Mouse (Mus musculus): ENCODE data around the gene Gsg1l. TPM values are rescaled to one million over a fixed set of nuclear protein-coding genes. Genes with fewer than 3 reads are reported as not detected.

The Gsg1l gene
- polyA plus RNA-seq, 1 experiment from 2014 or later, result 10.5 TPM

DNA sequence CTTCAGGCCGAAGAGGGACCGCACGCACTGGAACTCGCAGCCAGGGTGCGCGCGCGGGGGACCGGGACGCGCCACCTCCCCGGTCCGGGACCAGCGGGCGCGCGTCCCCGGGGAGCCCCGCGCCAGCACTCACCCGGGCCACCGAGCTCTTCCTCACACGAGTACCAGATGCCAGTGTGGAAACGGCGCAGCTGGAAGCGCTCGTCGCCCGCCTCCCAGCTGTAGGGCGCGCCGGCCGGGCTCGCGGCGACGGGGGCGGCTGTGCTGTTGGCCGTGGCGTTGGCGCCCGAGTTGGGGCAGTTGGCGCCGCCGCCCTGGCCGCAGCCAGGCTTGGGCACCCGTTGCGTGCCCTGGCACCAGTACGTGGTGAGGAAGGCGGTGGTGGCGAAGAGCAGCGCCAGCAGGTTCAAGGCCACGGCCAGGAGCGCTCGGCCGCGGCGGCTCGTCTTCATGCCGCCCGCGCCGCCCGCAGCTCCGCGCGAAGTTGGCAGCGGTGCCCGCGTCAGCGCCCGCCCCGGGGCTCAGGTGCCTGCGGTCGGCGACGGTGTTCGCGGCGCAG lies 405 bp downstream of the Gsg1l start:
- Histone ChIP-seq H3K4me2 (ENCODE audit: low read length) (peak overlapping the region; percentile 99), H3K27ac (replicated peaks in 1 of 2; ENCODE audit: control insufficient read depth in 1 of 2, insufficient read depth in 1 of 2, low read depth in 2 of 2, low read length in 2 of 2) (peak overlapping the region in 1 of 2 experiments; percentile 41; a peak in 1 of 4 replicates), H3K27me3 (ENCODE audit: control insufficient read depth, insufficient read depth, low read length) (peaks cover 48% of the 10 kb centered on the region), H3K4me3 (ENCODE audit: control insufficient read depth in 1 of 2, insufficient read depth in 1 of 2, low read depth in 1 of 2, low read length in 2 of 2) (peak overlapping the region; percentile 55 to 76), H3K36me3 (ENCODE audit: control insufficient read depth, insufficient read depth, low read length) (no peaks in the 10 kb centered on the region), H3K9me3 (ENCODE audit: control insufficient read depth, low read length) (no peaks in the 10 kb centered on the region), H3K9ac (ENCODE audit: low read length) (peak overlapping the region; percentile 86), H3K4me1 (ENCODE audit: control insufficient read depth in 2 of 2, insufficient read depth in 2 of 2, low read length in 2 of 2) (peaks cover 26 to 34% of the 10 kb centered on the region in 2 experiments)
- 0 out of 2 replicates have a peak, but pooled peaks have one; percentile 2 for ATAC-seq (ENCODE audit: insufficient number of reproducible peaks, insufficient read depth, low FRiP score, low read depth)
- under 1% methylated on average over 70 of the region's 80 CpGs for WGBS

DNA sequence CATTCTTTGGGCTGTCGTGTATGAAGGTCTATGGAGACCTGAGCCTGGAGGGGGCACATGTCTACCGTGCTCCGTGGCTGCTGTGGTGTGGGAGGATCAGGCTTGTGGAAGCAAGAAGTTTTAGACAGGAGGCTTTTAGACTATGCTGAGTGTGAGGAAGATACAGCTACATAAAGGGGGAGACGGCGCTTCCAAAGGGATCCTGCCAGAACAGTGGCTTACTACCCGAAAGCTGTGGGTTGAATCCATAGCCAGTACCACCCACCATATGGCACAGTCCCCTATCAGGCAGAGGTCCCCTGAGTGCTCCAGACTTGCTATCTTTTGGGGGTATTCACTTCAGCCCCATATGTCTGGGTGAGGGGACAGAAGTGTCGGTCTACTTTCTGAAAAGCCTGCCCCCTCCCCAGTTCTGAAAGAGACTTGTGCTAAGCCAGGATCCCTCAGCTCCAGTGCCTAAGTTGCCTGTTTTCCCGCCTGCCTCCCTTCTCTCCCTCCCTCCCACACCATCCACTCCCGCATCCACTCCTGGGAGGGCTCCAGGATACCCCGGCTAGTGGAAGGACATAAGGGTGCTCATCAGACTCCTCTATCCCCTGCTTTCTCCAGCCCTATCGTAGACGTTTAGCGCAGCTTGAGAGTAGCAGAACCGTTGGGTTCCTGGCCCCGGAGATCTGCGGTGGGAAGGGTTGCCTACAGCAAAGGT lies 1.1 kb downstream of the Gsg1l start:
- peaks cover 20 to 27% of the 10 kb centered on the region in 2 experiments; a peak in 3 of 4 replicates for H3K4me1 ChIP-seq (ENCODE audit: control insufficient read depth in 2 of 2, insufficient read depth in 2 of 2, low read length in 2 of 2)
- peaks cover 48% of the 10 kb centered on the region for H3K27me3 ChIP-seq (ENCODE audit: control insufficient read depth, insufficient read depth, low read length)
- no peak for ATAC-seq (ENCODE audit: insufficient number of reproducible peaks, insufficient read depth, low FRiP score, low read depth)
- H3K4me3 ChIP-seq (ENCODE audit: control insufficient read depth in 1 of 2, insufficient read depth in 1 of 2, low read depth in 1 of 2, low read length in 2 of 2), result peak overlapping the region; percentile 55 to 76
- peak overlapping the region; percentile 86 for H3K9ac ChIP-seq (ENCODE audit: low read length)
- no peaks in the 10 kb centered on the region for H3K9me3 ChIP-seq (ENCODE audit: control insufficient read depth, low read length)
- H3K36me3 ChIP-seq (ENCODE audit: control insufficient read depth, insufficient read depth, low read length), result no peaks in the 10 kb centered on the region
- WGBS, result 17% methylated on average over 16 of the region's 16 CpGs
- H3K27ac ChIP-seq (replicated peaks in 1 of 2; ENCODE audit: control insufficient read depth in 1 of 2, insufficient read depth in 1 of 2, low read depth in 2 of 2, low read length in 2 of 2), result no peak overlapping the region
- H3K4me2 ChIP-seq (ENCODE audit: low read length), result peak overlapping the region; percentile 99

DNA sequence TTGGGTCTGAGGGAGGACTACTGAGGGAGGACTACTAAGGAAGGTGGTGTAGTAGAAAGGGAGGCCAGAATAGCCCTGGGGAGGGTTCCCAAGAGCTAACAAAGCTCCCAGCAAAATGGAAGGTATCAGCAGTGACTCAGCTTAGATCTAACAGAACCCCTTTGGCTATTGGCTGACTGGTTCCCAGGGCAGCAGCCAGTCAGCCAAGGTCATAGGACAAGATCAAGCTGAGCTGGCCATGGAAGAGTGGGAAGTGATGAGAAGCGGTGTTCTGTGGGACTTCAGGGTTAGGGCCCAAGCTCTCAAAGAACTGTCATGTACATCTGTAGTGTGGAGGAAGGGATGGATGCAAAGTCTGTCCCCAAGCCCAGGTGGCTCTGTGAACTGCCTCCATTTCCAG lies 5.3 kb downstream of the Gsg1l start:
- no peak overlapping the region for H3K27ac ChIP-seq (replicated peaks in 1 of 2; ENCODE audit: control insufficient read depth in 1 of 2, insufficient read depth in 1 of 2, low read depth in 2 of 2, low read length in 2 of 2)
- H3K4me3 ChIP-seq (ENCODE audit: control insufficient read depth in 1 of 2, insufficient read depth in 1 of 2, low read depth in 1 of 2, low read length in 2 of 2), result no peak overlapping the region
- WGBS, result 79% methylated on average over 1 of the region's 1 CpGs
- H3K36me3 ChIP-seq (ENCODE audit: control insufficient read depth, insufficient read depth, low read length), result no peaks in the 10 kb centered on the region
- H3K4me2 ChIP-seq (ENCODE audit: low read length), result no peak overlapping the region
- peaks cover 2 to 6% of the 10 kb centered on the region in 2 experiments; a peak in 1 of 4 replicates for H3K4me1 ChIP-seq (ENCODE audit: control insufficient read depth in 2 of 2, insufficient read depth in 2 of 2, low read length in 2 of 2)
- no peaks in the 10 kb centered on the region for H3K9me3 ChIP-seq (ENCODE audit: control insufficient read depth, low read length)
- H3K27me3 ChIP-seq (ENCODE audit: control insufficient read depth, insufficient read depth, low read length), result peaks cover 22% of the 10 kb centered on the region
- H3K9ac ChIP-seq (ENCODE audit: low read length), result no peak overlapping the region
- ATAC-seq (ENCODE audit: insufficient number of reproducible peaks, insufficient read depth, low FRiP score, low read depth), result no peak

DNA sequence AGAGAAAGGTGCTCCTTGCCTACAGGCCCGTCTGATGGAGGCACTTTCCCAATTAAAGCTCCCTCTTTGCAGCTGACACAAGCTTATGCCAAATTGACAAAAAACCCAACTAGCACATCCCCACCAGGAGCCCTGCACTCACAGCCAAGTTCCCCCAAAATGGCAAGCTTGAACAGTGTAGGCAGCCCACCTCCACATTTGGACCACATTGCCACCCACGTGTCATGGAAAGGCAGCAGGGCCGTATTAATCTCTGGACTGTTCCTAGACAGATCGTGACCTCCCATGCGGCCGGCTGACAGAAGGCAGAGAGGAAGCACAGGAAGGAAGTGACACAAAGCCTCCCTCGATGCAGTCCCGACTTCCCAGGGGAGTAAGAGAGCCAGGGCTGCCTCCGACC lies 7.2 kb downstream of the Gsg1l start:
- WGBS, result 56% methylated on average over 9 of the region's 9 CpGs
- Histone ChIP-seq H3K4me2 (ENCODE audit: low read length) (no peak overlapping the region), H3K36me3 (ENCODE audit: control insufficient read depth, insufficient read depth, low read length) (no peaks in the 10 kb centered on the region), H3K27me3 (ENCODE audit: control insufficient read depth, insufficient read depth, low read length) (peaks cover 6% of the 10 kb centered on the region), H3K9ac (ENCODE audit: low read length) (no peak overlapping the region), H3K4me3 (ENCODE audit: control insufficient read depth in 1 of 2, insufficient read depth in 1 of 2, low read depth in 1 of 2, low read length in 2 of 2) (no peak overlapping the region), H3K9me3 (ENCODE audit: control insufficient read depth, low read length) (no peaks in the 10 kb centered on the region), H3K4me1 (ENCODE audit: control insufficient read depth in 2 of 2, insufficient read depth in 2 of 2, low read length in 2 of 2) (peaks cover 2 to 6% of the 10 kb centered on the region in 2 experiments; a peak in 1 of 4 replicates), H3K27ac (replicated peaks in 1 of 2; ENCODE audit: control insufficient read depth in 1 of 2, insufficient read depth in 1 of 2, low read depth in 2 of 2, low read length in 2 of 2) (no peak overlapping the region)
- ATAC-seq (ENCODE audit: insufficient number of reproducible peaks, insufficient read depth, low FRiP score, low read depth), result no peak

DNA sequence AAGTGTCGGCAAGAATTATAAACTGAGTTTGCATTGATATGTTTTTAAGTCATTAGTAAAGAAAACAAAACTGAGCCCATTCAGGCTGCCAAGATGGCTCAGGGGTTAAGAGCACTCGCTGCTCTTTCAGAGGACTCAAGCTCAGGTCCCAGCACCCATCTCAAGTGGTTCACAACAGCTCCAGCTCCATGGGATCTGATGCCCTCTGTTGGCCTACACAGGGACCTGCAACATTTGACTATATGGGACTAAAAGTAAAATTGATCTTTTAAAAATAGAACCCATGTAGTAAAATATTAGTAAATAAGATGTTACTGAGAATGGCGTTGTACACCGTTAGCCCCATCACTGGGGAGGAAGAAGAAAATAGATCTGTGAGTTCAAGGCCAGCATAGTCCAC lies 11.9 kb downstream of the Gsg1l start:
- Histone ChIP-seq H3K36me3 (ENCODE audit: control insufficient read depth, insufficient read depth, low read length) (no peaks in the 10 kb centered on the region), H3K9me3 (ENCODE audit: control insufficient read depth, low read length) (no peaks in the 10 kb centered on the region), H3K27me3 (ENCODE audit: control insufficient read depth, insufficient read depth, low read length) (no peaks in the 10 kb centered on the region), H3K27ac (replicated peaks in 1 of 2; ENCODE audit: control insufficient read depth in 1 of 2, insufficient read depth in 1 of 2, low read depth in 2 of 2, low read length in 2 of 2) (no peak overlapping the region), H3K4me3 (ENCODE audit: control insufficient read depth in 1 of 2, insufficient read depth in 1 of 2, low read depth in 1 of 2, low read length in 2 of 2) (no peak overlapping the region), H3K4me2 (ENCODE audit: low read length) (no peak overlapping the region), H3K4me1 (ENCODE audit: control insufficient read depth in 2 of 2, insufficient read depth in 2 of 2, low read length in 2 of 2) (peaks cover 13 to 18% of the 10 kb centered on the region in 2 experiments; a peak in 3 of 4 replicates), H3K9ac (ENCODE audit: low read length) (no peak overlapping the region)
- ATAC-seq (ENCODE audit: insufficient number of reproducible peaks, insufficient read depth, low FRiP score, low read depth), result no peak
- 97% methylated on average over 4 of the region's 4 CpGs for whole genome bisulfite sequencing

DNA sequence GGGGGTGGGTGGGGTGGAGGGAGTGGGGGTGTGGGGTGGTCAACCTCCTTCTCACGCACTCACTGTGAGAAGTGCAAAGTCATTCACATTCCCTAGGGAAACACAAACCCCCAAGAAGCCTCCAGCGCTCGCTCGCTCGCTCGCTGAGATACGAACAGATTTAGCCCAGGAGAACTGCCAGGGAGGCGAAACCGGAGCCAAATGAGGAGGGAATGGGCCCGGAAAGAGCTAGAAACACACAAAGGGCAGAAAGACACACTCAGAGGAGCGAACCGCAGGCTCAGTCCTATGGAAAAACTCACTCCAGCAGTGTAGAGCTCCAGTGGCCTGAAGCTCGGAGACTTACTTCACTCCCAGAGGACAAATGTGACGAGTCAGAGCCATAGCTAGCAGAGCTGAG lies 15.4 kb downstream of the Gsg1l start:
- Histone ChIP-seq H3K36me3 (ENCODE audit: control insufficient read depth, insufficient read depth, low read length) (no peaks in the 10 kb centered on the region), H3K9me3 (ENCODE audit: control insufficient read depth, low read length) (no peaks in the 10 kb centered on the region), H3K27ac (replicated peaks in 1 of 2; ENCODE audit: control insufficient read depth in 1 of 2, insufficient read depth in 1 of 2, low read depth in 2 of 2, low read length in 2 of 2) (peak overlapping the region in 1 of 2 experiments; percentile 3; a peak in 1 of 4 replicates), H3K4me2 (ENCODE audit: low read length) (no peak overlapping the region), H3K9ac (ENCODE audit: low read length) (no peak overlapping the region), H3K4me1 (ENCODE audit: control insufficient read depth in 2 of 2, insufficient read depth in 2 of 2, low read length in 2 of 2) (peaks cover 11 to 18% of the 10 kb centered on the region in 2 experiments; a peak in 3 of 4 replicates), H3K4me3 (ENCODE audit: control insufficient read depth in 1 of 2, insufficient read depth in 1 of 2, low read depth in 1 of 2, low read length in 2 of 2) (no peak overlapping the region), H3K27me3 (ENCODE audit: control insufficient read depth, insufficient read depth, low read length) (no peaks in the 10 kb centered on the region)
- WGBS, result 43% methylated on average over 14 of the region's 14 CpGs
- ATAC-seq (ENCODE audit: insufficient number of reproducible peaks, insufficient read depth, low FRiP score, low read depth), result peak; percentile 32; the same call in 1 of the 2 replicates

DNA sequence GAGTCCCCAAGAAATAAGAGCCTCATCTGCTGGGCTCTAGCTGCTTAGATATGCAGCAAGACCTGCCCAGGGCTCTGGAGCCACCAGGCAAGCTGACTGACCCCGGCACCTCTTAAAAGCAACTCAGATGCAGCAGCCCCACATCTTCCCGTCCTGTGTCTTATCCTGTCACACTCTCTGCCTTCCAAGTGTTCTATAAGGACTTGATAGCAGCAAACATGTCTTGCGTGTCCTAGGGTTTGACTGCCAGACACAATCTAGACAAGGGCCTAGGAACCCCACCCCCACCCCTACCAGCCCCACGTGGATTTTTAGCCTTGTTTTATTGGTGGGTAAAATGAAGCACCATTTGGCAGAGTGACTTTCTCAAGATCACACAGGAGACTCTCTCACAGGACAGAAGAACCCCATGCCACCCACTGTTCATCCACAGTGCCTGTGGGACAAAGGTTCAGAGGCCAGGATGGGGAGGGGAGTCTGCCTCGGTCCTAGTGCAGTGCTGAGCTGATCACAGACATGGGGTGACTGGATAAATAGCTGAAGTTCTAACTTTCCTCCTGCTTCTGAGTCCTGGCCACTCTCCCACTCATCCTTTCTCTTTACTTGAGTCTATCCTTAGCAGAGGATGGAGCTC lies 16.9 kb downstream of the Gsg1l start:
- Histone ChIP-seq H3K27me3 (ENCODE audit: control insufficient read depth, insufficient read depth, low read length) (no peaks in the 10 kb centered on the region; the same call in 1 of the 2 replicates), H3K27ac (replicated peaks in 1 of 2; ENCODE audit: control insufficient read depth in 1 of 2, insufficient read depth in 1 of 2, low read depth in 2 of 2, low read length in 2 of 2) (no peak overlapping the region), H3K36me3 (ENCODE audit: control insufficient read depth, insufficient read depth, low read length) (no peaks in the 10 kb centered on the region), H3K9ac (ENCODE audit: low read length) (no peak overlapping the region), H3K4me2 (ENCODE audit: low read length) (no peak overlapping the region), H3K9me3 (ENCODE audit: control insufficient read depth, low read length) (no peaks in the 10 kb centered on the region), H3K4me1 (ENCODE audit: control insufficient read depth in 2 of 2, insufficient read depth in 2 of 2, low read length in 2 of 2) (peaks cover 11 to 18% of the 10 kb centered on the region in 2 experiments; a peak in 3 of 4 replicates), H3K4me3 (ENCODE audit: control insufficient read depth in 1 of 2, insufficient read depth in 1 of 2, low read depth in 1 of 2, low read length in 2 of 2) (no peak overlapping the region)
- 48% methylated on average over 5 of the region's 5 CpGs for WGBS
- no peak for ATAC-seq (ENCODE audit: insufficient number of reproducible peaks, insufficient read depth, low FRiP score, low read depth)

Measured in heart, embryonic 14.5 days (tissue).